Mouse (Mus musculus): ENCODE data around the gene Gm12185.
"Not testable (repeated sequence)": the region's sequence is repeated elsewhere in the genome, so short reads cannot be mapped to it uniquely, and the experiment has no call there.

- not testable (repeated sequence) for TF ChIP-seq POLR2A (IDR thresholded peaks at IDR 0.05; ENCODE audit: insufficient read length, low read depth); TCF12 (IDR thresholded peaks at IDR 0.05; ENCODE audit: insufficient read depth, poor library complexity, severe bottlenecking); E2F4 (IDR thresholded peaks at IDR 0.05; ENCODE audit: insufficient read depth); USF1 (IDR thresholded peaks at IDR 0.05; ENCODE audit: low read depth); MAX (IDR thresholded peaks at IDR 0.05; ENCODE audit: low read depth)
Measured at GRCm38 (mm10) chr11:48926437-48926836, 65.6 kb downstream of the Gm12185 start.
